Mouse (Mus musculus): ENCODE measurements around the gene Mcrip1.

- TF ChIP-seq GATA1 (IDR thresholded peaks at IDR 0.05; ENCODE audit: low read length), result no peak
- TF ChIP-seq TAL1 (IDR thresholded peaks at IDR 0.05; ENCODE audit: low read length), result no peak
These were observed 3.6 kb downstream of the Mcrip1 start for GRCm38 (mm10) chr11:120545964-120546363.

Data from erythroblast, embryonic 14.5 days (primary cell).